Mouse (Mus musculus): ENCODE data around the gene Crip2.

GRCm38 (mm10) chr12:113181020-113181419, 41.0 kb downstream of the Crip2 start:
- TF ChIP-seq POLR2A (IDR thresholded peaks at IDR 0.05; ENCODE audit: low read depth, low read length) (no peak), CTCF (IDR thresholded peaks at IDR 0.05; ENCODE audit: borderline replicate concordance, insufficient read depth, low read length) (no peak)
